Mouse (Mus musculus): Measurements from ENCODE around the gene Galm. TPM values are rescaled to one million over a fixed set of nuclear protein-coding genes. Genes with fewer than 3 reads are reported as not detected.

Gene Galm
- 10 to 100 TPM; 15.0 to 16.8 TPM for total RNA-seq (2021)

GRCm38 (mm10) chr17:80127331-80128251 is at the start of gene Galm:
TSS of gene Galm (plus strand) at chr17:80127471.
- DNase-seq: peak; percentile 73 to 80
- intact Hi-C loops (cut with DNase I): loop anchor here (2.0 to 10.0 kb wide), 2 partner anchors 47 to 67 kb away; no protein-coding TSS in a partner anchor

GRCm38 (mm10) chr17:80078726-80079125 is 48.5 kb upstream of the Galm start:
- intact Hi-C loops (cut with DNase I): no loop called here

GRCm38 (mm10) chr17:80083223-80083622 is 44.0 kb upstream of the Galm start:
- intact Hi-C loops (cut with DNase I): no loop called here
- no peak for DNase-seq

More at GRCm38 (mm10) chr17:80078726-80079125, 48.5 kb upstream of the Galm start:
- DNase-seq: no peak

- intact Hi-C loops (cut with DNase I): no loop called here
- DNase-seq: no peak
Observed at GRCm38 (mm10) chr17:80084424-80084823, 42.8 kb upstream of the Galm start.

GRCm38 (mm10) chr17:80086591-80086990 is 40.7 kb upstream of the Galm start:
- intact Hi-C loops (cut with DNase I): no loop called here
- no peak for DNase-seq

- no peak for DNase-seq
- intact Hi-C loops (cut with DNase I): no loop called here
Observed at GRCm38 (mm10) chr17:80088168-80088567, 39.1 kb upstream of the Galm start.

- intact Hi-C loops (cut with DNase I): no loop called here
- no peak for DNase-seq
Observed at GRCm38 (mm10) chr17:80090551-80090950, 36.7 kb upstream of the Galm start.

GRCm38 (mm10) chr17:80091879-80092549 is 35.3 kb upstream of the Galm start:
- no peak for DNase-seq
- intact Hi-C loops (cut with DNase I): no loop called here

GRCm38 (mm10) chr17:80095254-80095899 is 31.9 kb upstream of the Galm start:
- intact Hi-C loops (cut with DNase I): no loop called here
- no peak for DNase-seq

- DNase-seq: peak; percentile 20 to 24
- intact Hi-C loops (cut with DNase I): no loop called here
Observed at GRCm38 (mm10) chr17:80096043-80096719, 31.1 kb upstream of the Galm start.

GRCm38 (mm10) chr17:80096720-80097114 is 30.6 kb upstream of the Galm start:
- no peak for DNase-seq

GRCm38 (mm10) chr17:80097221-80097620 is 30.1 kb upstream of the Galm start:
- DNase-seq: no peak
- intact Hi-C loops (cut with DNase I): no loop called here

More at GRCm38 (mm10) chr17:80096720-80097114, 30.6 kb upstream of the Galm start:
- intact Hi-C loops (cut with DNase I): no loop called here

- no peak for DNase-seq
- intact Hi-C loops (cut with DNase I): no loop called here
Observed at GRCm38 (mm10) chr17:80099823-80100222, 27.4 kb upstream of the Galm start.

GRCm38 (mm10) chr17:80105348-80105978 is 21.8 kb upstream of the Galm start:
- intact Hi-C loops (cut with DNase I): no loop called here
- no peak for DNase-seq

GRCm38 (mm10) chr17:80112665-80113305 is 14.5 kb upstream of the Galm start:
- no peak for DNase-seq
- intact Hi-C loops (cut with DNase I): no loop called here

- DNase-seq: no peak
- intact Hi-C loops (cut with DNase I): no loop called here
Observed at GRCm38 (mm10) chr17:80113468-80113867, 13.8 kb upstream of the Galm start.

- DNase-seq: no peak
- intact Hi-C loops (cut with DNase I): loop anchor here (10.0 kb wide), 1 partner anchor 54 kb away; no protein-coding TSS in a partner anchor
Observed at GRCm38 (mm10) chr17:80120396-80120795, 6.9 kb upstream of the Galm start.

GRCm38 (mm10) chr17:80121833-80122232 is 5.4 kb upstream of the Galm start:
- DNase-seq: no peak
- intact Hi-C loops (cut with DNase I): loop anchor here (10.0 kb wide), 1 partner anchor 53 kb away; no protein-coding TSS in a partner anchor

GRCm38 (mm10) chr17:80124985-80125750 is 2.1 kb upstream of the Galm start:
- intact Hi-C loops (cut with DNase I): loop anchor here (10.0 kb wide), 1 partner anchor 50 kb away; no protein-coding TSS in a partner anchor
- no peak for DNase-seq
